Mouse (Mus musculus) c-Kit-positive CD71-negative TER-119-negative erythroid progenitor cells, embryonic 14.5 days (primary cell): ENCODE results near the gene Retreg3.
"Not testable (repeated sequence)": the region's sequence is repeated elsewhere in the genome, so short reads cannot be mapped to it uniquely, and the experiment has no call there.

Source experiments
- DNase-seq: peaks from one replicate; pipeline ENCODE4 v3.0.0-alpha.2; 2013; ENCODE audit warnings: low read depth

Gene Retreg3

GRCm38 (mm10) chr11:101148751-101149150 is 29.1 kb upstream of the Retreg3 start:
- no peak for DNase-seq

DNA sequence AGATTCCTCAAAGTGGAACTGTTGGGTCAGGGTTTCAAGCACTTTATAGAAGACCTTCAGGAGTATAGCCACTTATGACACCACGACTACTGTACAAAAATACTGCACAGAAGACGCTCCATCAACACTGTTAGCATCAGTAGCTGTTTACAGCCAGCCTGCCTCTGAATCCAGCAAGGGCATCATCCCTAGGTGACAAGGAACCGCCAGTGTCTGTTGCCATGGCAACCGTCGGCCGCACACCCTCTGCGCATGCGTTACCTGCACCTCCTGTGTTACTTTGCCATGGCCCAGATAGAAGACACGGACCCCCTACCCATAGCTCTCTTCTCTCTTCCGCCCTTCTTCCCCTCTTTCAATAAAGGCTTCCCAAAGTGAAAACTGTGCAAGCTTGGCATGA is 26.7 kb upstream of the Retreg3 start:
- no peak for DNase-seq

- no peak for DNase-seq
These were observed 23.9 kb upstream of the Retreg3 start for GRCm38 (mm10) chr11:101143338-101144225.

- DNase-seq: no peak
These were observed 22.7 kb upstream of the Retreg3 start for GRCm38 (mm10) chr11:101142215-101142967.

- DNase-seq: no peak
These were observed 21.4 kb upstream of the Retreg3 start for GRCm38 (mm10) chr11:101141088-101141487.

DNA sequence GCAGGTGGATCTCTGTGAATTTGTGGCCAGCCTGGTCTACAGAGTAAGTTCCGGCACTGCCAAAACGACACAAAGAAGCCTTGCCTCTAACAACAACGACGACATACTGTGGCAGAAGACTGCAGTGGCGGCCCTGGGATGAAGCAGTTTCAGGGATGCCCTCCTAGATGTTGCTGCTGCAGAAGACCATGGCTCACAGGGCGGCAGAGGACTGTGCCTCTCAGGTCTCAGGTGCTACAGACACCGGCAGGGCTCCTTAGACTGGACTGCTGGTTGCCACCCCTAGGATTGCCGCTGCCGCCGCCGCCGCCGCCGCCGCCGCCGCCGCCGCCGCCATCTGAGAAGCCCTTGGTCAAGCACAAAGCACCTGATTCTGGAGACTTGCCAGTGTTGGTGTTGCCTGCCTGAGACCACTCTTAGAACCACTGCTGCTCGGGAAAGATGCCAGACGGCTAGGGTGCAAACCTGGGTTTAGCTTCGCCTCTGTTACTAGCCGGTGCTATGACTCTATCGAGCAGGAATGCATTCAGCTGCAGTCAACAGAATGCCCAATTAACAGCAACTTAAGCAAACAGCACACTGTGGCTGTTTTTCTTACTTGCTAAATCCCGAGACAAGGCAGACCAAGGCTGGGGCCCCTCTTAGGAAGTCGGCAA is 20.6 kb upstream of the Retreg3 start:
- DNase-seq: no peak

GRCm38 (mm10) chr11:101138536-101139181 is 19.0 kb upstream of the Retreg3 start:
- DNase-seq: no peak

DNA sequence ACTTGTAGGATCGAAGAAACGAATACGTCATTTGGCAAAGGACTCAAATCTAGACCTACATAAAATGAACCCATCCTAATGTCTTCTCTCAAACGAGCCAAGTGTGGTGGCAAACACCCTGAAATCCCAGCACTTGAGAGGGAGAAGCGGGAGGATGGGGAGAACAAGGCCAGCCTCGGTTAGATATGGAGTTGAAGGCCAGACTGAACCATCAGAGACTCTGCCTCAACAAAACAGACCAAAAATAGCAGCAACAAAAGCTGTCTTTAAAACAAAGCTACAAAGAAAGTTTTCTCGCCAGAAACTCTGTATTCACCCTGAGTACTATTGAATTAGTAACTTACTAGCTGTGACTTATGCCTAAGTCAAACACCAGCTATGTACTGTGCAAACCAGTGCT is 17.3 kb upstream of the Retreg3 start:
- no peak for DNase-seq

GRCm38 (mm10) chr11:101134217-101134865 is 14.6 kb upstream of the Retreg3 start:
- DNase-seq: no peak

DNA sequence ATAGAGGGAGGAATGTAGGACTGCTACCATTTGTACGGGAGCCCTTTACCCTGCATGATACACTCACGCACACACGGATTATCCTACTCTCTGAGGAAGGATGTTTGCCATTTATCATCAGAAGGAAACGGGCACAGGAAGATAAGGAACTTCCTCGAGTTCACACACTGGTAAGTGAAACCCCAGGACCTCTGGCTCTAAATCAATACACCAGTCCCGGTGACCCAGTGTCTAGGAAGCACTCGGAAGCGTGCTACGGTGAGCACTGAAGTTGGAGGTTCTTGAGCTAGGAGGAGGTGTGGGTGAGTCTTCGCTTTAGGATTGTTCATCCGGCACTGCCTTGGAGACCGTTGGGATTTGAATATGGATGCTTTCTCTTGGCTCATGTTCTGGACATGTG is 13.3 kb upstream of the Retreg3 start:
- no peak for DNase-seq

DNA sequence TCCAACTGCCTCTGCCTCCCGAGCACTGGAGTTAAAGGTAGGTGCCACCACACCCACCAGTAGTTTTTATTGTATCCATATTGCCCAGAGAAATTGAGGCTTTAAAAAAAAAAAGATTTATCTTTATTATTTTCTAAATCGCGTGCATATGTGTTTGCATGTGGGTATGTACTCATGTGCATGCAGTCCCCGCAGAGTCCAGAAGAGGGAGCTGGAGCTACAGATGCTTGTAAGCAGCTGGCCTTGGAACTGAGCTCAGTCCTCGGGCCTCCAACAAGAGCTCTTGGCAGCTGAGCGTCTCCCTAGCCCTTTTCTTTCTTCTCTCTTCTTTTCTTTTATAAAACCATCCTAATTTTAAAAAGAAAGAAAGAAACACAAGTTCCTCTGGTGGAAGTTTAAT is 12.0 kb upstream of the Retreg3 start:
- DNase-seq: no peak

GRCm38 (mm10) chr11:101131187-101131586 is 11.5 kb upstream of the Retreg3 start:
- DNase-seq: no peak

DNA sequence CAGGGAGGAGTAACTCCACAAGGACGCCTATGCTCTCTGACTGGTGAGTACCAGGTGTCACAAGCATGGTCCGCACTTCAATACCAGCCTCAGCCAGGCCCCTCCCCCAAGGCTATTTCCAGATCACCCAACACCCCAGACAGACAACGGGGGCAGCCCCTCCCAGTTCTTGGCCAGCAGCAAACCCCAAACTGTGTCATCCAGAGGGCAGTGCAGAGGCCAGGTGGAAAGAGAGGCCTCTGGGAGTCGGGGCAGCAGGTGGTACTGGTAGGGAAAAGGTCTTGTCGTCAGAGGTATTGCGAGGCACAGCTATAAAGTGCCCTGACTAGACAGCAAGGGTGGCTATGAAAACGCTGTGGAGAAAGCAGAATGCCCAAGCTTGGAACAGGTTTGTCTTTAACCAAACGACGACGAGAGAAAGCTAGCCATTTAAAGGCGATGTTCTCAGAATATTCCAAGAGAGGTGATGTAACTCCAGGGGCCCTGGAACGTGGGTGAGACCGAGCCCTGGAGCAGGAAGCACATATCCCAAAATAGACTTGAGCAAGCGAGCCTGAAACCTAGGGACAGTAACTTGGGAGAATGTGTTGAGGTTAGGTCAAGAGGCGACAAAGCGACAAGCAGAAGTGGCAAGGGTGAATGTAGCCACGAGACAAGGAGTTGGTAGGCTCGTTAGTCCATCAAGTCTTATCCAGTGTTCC is 10.5 kb upstream of the Retreg3 start:
- DNase-seq: no peak

DNA sequence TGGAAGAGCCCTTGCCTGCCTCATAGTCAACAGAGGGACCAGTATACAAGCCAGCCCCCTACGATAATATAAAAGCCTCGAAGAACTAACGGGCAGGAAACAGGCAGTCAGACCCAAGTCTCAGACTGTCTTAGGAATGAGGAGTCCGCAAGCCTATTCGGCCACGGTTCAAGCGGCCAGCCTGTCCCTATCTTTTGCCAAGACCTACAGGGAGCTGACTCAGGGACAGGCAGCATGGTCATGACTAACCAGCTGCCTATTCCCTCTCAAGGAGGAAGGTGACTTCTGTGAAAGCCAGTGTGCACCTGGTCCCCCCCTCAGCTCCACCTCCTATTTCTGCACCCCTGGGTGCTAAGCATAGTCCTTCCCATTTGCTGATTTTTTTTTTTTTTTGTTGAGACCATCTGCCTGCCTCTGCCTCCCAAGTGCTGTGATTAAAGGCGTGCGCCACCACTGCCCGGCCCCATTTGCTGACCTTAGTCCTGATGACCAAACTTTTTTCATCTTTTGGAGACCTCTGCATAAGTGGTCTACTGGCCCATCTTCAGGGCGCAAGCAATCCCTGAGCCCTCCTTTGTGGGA is 9.4 kb upstream of the Retreg3 start:
- DNase-seq: no peak

GRCm38 (mm10) chr11:101127075-101127474 is 7.4 kb upstream of the Retreg3 start:
- no peak for DNase-seq

- not testable (repeated sequence) for DNase-seq
These were observed 5.3 kb upstream of the Retreg3 start for GRCm38 (mm10) chr11:101125008-101125407.

GRCm38 (mm10) chr11:101124494-101124893 is 4.8 kb upstream of the Retreg3 start:
- not testable (repeated sequence) for DNase-seq

- DNase-seq: no peak
These were observed 974 bp upstream of the Retreg3 start for GRCm38 (mm10) chr11:101120545-101121188.

DNA sequence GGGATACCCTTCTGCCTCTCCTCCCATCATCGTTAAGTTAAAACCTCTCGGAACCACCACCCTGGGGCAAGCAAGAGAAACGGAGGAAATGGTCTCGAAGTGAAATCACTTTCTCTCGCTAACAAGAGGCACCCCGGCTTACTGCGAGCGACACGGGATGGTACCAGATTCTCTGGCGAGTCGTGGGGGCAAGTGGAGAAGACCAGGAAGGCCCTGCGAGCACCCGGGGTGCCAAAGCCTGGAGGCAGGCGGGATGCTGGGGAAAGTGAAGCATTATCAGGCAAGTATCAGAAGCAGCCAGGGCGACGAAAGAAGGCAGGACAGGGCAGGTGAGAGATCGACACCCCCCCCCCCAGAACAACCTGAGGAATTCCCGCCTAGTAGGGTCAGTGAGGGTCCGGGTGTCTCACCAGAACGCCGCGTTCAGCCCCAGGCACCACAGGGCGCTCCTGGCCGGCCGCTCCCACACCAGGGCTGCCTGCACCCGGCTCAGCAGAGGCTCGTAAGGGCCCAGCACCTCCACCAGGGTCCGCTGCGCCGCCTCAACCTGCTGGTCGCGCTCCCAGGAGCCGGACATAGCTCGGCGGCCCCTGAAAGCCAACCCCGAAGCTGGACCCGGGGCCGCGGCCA is 447 bp downstream of the Retreg3 start:
- DNase-seq: no peak

DNA sequence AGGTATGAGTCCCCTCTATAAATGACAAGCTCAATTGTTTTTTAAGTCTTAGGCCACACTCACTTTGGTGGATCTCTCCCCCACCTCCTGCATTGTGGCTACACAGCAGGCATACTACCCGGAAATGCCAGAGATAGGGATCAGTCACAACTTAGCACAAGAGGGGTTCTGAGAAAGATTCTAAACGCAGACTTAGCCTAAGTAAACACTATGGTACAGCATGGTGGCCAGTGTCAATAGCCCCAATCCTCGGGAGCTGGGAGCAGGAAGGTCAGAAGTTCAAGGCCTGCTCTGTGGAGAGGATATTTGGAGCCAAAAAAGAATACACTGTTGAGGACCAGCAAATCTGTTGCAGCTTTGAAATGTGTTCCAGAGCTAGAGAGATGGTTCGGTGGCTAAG is 1.6 kb downstream of the Retreg3 start:
- DNase-seq: no peak
